Mouse (Mus musculus) lung, postnatal 10 days (tissue): Measurements from ENCODE around the gene Actl6b.

Experiments
- DNase-seq: peaks from one replicate; pipeline ENCODE4 v3.0.0; 2021

Actl6b gene

GRCm38 (mm10) chr5:137565744-137566143, 12.4 kb downstream of the Actl6b start:
- DNase-seq, result no peak

- DNase-seq, result no peak
Observed at GRCm38 (mm10) chr5:137566416-137566815, 13.1 kb downstream of the Actl6b start.

- DNase-seq, result no peak
Observed at GRCm38 (mm10) chr5:137568223-137568798, 15.0 kb downstream of the Actl6b start.

- DNase-seq, result no peak
Observed at GRCm38 (mm10) chr5:137569031-137569430, 15.7 kb downstream of the Actl6b start.

GRCm38 (mm10) chr5:137569665-137570064, 16.3 kb downstream of the Actl6b start, which contains the start of gene Tfr2:
TSS of gene Tfr2 (plus strand) at chr5:137569840.
- peak; percentile 74 for DNase-seq

GRCm38 (mm10) chr5:137570181-137570580, 16.9 kb downstream of the Actl6b start:
- no peak for DNase-seq

GRCm38 (mm10) chr5:137570691-137571586, 17.6 kb downstream of the Actl6b start:
- DNase-seq, result no peak

GRCm38 (mm10) chr5:137574470-137574901, 21.2 kb downstream of the Actl6b start:
- DNase-seq, result peak; percentile 58

- no peak for DNase-seq
Observed at GRCm38 (mm10) chr5:137580246-137580645, 26.9 kb downstream of the Actl6b start.

- peak; percentile 35 for DNase-seq
Observed at GRCm38 (mm10) chr5:137582702-137583101, 29.4 kb downstream of the Actl6b start.

GRCm38 (mm10) chr5:137583670-137584169, 30.4 kb downstream of the Actl6b start:
- DNase-seq, result peak; percentile 67

GRCm38 (mm10) chr5:137584976-137585375, 31.7 kb downstream of the Actl6b start:
- peak; percentile 86 for DNase-seq

GRCm38 (mm10) chr5:137590507-137590906, 37.2 kb downstream of the Actl6b start:
- no peak for DNase-seq

- DNase-seq, result no peak
Observed at GRCm38 (mm10) chr5:137595921-137596320, 42.6 kb downstream of the Actl6b start.

GRCm38 (mm10) chr5:137596601-137597261, 43.4 kb downstream of the Actl6b start:
- peak; percentile 39 for DNase-seq

- DNase-seq, result no peak
Observed at GRCm38 (mm10) chr5:137597625-137598024, 44.3 kb downstream of the Actl6b start.

GRCm38 (mm10) chr5:137598100-137598826, 44.9 kb downstream of the Actl6b start:
- no peak for DNase-seq

- no peak for DNase-seq
Observed at GRCm38 (mm10) chr5:137599600-137599999, 46.3 kb downstream of the Actl6b start.

- DNase-seq, result no peak
Observed at GRCm38 (mm10) chr5:137600281-137600618, 46.9 kb downstream of the Actl6b start.

GRCm38 (mm10) chr5:137600619-137601364, 47.5 kb downstream of the Actl6b start, which contains the start of gene Mospd3:
TSS of gene Mospd3 (minus strand) at chr5:137601058.
- peak; percentile 98 for DNase-seq

- DNase-seq, result peak; percentile 56
Observed at GRCm38 (mm10) chr5:137601365-137601729, 48.0 kb downstream of the Actl6b start.
